Mouse (Mus musculus) cerebellum, adult 2 months (tissue): ENCODE data around the gene Krba1. TPM values are rescaled to one million over a fixed set of nuclear protein-coding genes. Genes with fewer than 3 reads are reported as not detected.

Source experiments
- DNase-seq, 2 experiments: peaks; one replicate each; pipeline ENCODE4 v3.0.0; 2021
- H3K27ac ChIP-seq: fragments of 200-500 bp; 2 replicates; pipeline ENCODE4 v1.5.1; 2012; ENCODE audit warnings: low read length, control low read depth, inconsistent platforms; ENCODE audit not compliant: insufficient read depth
- H3K27me3 ChIP-seq: fragments of 200-500 bp; 2 replicates; pipeline ENCODE4 v1.6.1; 2012; ENCODE audit warnings: inconsistent platforms, mild to moderate bottlenecking, low read length, moderate library complexity; ENCODE audit not compliant: control insufficient read depth, insufficient read depth
- H3K4me1 ChIP-seq: fragments of 200-500 bp; 2 replicates; pipeline ENCODE4 v1.6.1; 2011; ENCODE audit warnings: low read length; ENCODE audit not compliant: control insufficient read depth, insufficient read depth
- H3K4me3 ChIP-seq: fragments of 200-500 bp; replicated peaks from 2 replicates; pipeline ENCODE3; 2011; ENCODE audit warnings: mild to moderate bottlenecking, low read depth, low read length, control low read depth; ENCODE audit not compliant: insufficient read depth
- CTCF ChIP-seq: fragments of 200-500 bp; IDR thresholded peaks from 2 replicates; pipeline ENCODE4 v1.5.1; 2011; ENCODE audit warnings: low read depth, mild to moderate bottlenecking, control low read depth, low read length, moderate library complexity, borderline replicate concordance; ENCODE audit not compliant: insufficient read depth
- POLR2A ChIP-seq: fragments of 200-500 bp; IDR thresholded peaks from 2 replicates; pipeline ENCODE4 v1.6.1; 2011; ENCODE audit warnings: low read length, control low read depth, borderline replicate concordance; ENCODE audit not compliant: insufficient read depth
- WGBS: fragments of 180-500 bp; shearing (Covaris S2); methylation state at CpG from one replicate; pipeline ENCODE4 v1.1.7; 2018; 5-methylcytosine and 5-hydroxymethylcytosine counted together
- polyA plus RNA-seq: library from polyadenylated mRNA; depleted of rRNA; stranded (reverse); fragments of >200 nt; gene quantifications from 2 replicates; pipeline ENCODE4 v1.2.3, GENCODE M21; 2012

Krba1 gene
- polyA plus RNA-seq, 1 experiment, result 50.6 TPM

- TF ChIP-seq POLR2A (no peak), CTCF (no peak)
- Histone ChIP-seq H3K4me3 (no peak overlapping the region), H3K27me3 (no peaks in the 10 kb centered on the region), H3K27ac (no peak overlapping the region), H3K4me1 (peaks cover 24% of the 10 kb centered on the region)
- DNase-seq, result peak in 1 of 2 experiments; percentile 18
- WGBS, result 79% methylated on average over 5 of the region's 5 CpGs
These were observed 4.5 kb downstream of the Krba1 start for GRCm38 (mm10) chr6:48399906-48400305.

- no peak for TF ChIP-seq CTCF
- TF ChIP-seq POLR2A, result no peak
- DNase-seq, result no peak
- H3K4me3 ChIP-seq, result no peak overlapping the region
- no peaks in the 10 kb centered on the region for H3K27me3 ChIP-seq
- 91% methylated on average over 5 of the region's 5 CpGs for WGBS
- H3K27ac ChIP-seq, result no peak overlapping the region
- peaks cover 16% of the 10 kb centered on the region for H3K4me1 ChIP-seq
These were observed 8.7 kb downstream of the Krba1 start for GRCm38 (mm10) chr6:48404071-48404470.

GRCm38 (mm10) chr6:48409726-48410343, 14.4 kb downstream of the Krba1 start:
- H3K27me3 ChIP-seq, result no peaks in the 10 kb centered on the region
- WGBS, result 92% methylated on average over 4 of the region's 4 CpGs
- DNase-seq, result peak in 1 of 2 experiments; percentile 6
- no peak for TF ChIP-seq POLR2A
- TF ChIP-seq CTCF, result no peak
- peaks cover 25% of the 10 kb centered on the region for H3K4me1 ChIP-seq
- no peak overlapping the region for H3K27ac ChIP-seq
- H3K4me3 ChIP-seq, result no peak overlapping the region

- WGBS, result 78% methylated on average over 3 of the region's 3 CpGs
- DNase-seq, result peak in 1 of 2 experiments; percentile 4
- Histone ChIP-seq H3K27me3 (no peaks in the 10 kb centered on the region), H3K4me3 (no peak overlapping the region), H3K4me1 (peaks cover 25% of the 10 kb centered on the region), H3K27ac (no peak overlapping the region)
- TF ChIP-seq CTCF, result no peak
- no peak for TF ChIP-seq POLR2A
These were observed 15.2 kb downstream of the Krba1 start for GRCm38 (mm10) chr6:48410551-48410950.

- no peak overlapping the region for H3K4me3 ChIP-seq
- 23% methylated on average over 6 of the region's 6 CpGs for WGBS
- H3K27me3 ChIP-seq, result no peaks in the 10 kb centered on the region
- TF ChIP-seq POLR2A, result no peak
- peak; percentile 59 to 64 for DNase-seq
- peaks cover 25% of the 10 kb centered on the region for H3K4me1 ChIP-seq
- peak overlapping the region; percentile 63 for H3K27ac ChIP-seq
These were observed 16.1 kb downstream of the Krba1 start for GRCm38 (mm10) chr6:48411193-48412092.

- 34% methylated on average over 4 of the region's 4 CpGs for WGBS
- Histone ChIP-seq H3K4me3 (no peak overlapping the region), H3K4me1 (peaks cover 25% of the 10 kb centered on the region), H3K27me3 (no peaks in the 10 kb centered on the region), H3K27ac (peak overlapping the region; percentile 63)
- no peak for TF ChIP-seq POLR2A
- peak; percentile 28; the same call in 1 of the 2 replicates for TF ChIP-seq CTCF
- DNase-seq, result peak in 1 of 2 experiments; percentile 40
These were observed 16.8 kb downstream of the Krba1 start for GRCm38 (mm10) chr6:48412147-48412546.

GRCm38 (mm10) chr6:48412662-48413061, 17.3 kb downstream of the Krba1 start:
- DNase-seq, result no peak
- Histone ChIP-seq H3K4me3 (no peak overlapping the region), H3K4me1 (peaks cover 25% of the 10 kb centered on the region), H3K27me3 (no peaks in the 10 kb centered on the region), H3K27ac (peak overlapping the region; percentile 62)
- TF ChIP-seq POLR2A (no peak), CTCF (no peak)
- 49% methylated on average over 3 of the region's 3 CpGs for WGBS

- no peaks in the 10 kb centered on the region for H3K27me3 ChIP-seq
- H3K27ac ChIP-seq, result peak overlapping the region; percentile 62
- DNase-seq, result peak; percentile 57 to 61
- WGBS, result 25% methylated on average over 10 of the region's 10 CpGs
- no peak for TF ChIP-seq POLR2A
- peaks cover 25% of the 10 kb centered on the region for H3K4me1 ChIP-seq
- H3K4me3 ChIP-seq, result no peak overlapping the region
These were observed 17.7 kb downstream of the Krba1 start for GRCm38 (mm10) chr6:48413081-48413480.
